ENCODE assay signal across 9 mouse cellular contexts in genomic region chrX:140503905-140504304, GRCm38 (mm10). TPM values are rescaled to one million over a fixed set of nuclear protein-coding genes. Genes with fewer than 3 reads are reported as not detected.
DNase-seq lines count a peak whose midpoint lies in the region; ATAC-seq and TF ChIP-seq lines count a peak whose summit lies in the region.
"Had no signal": no experiment of that assay in that cellular context is flagged by ENCODE, and none has a peak within 500 bp of the region (broad histone marks: within the 10 kb centered on the region; RNA-seq: fewer than 3 reads in every experiment).

No protein-coding gene starts in this region.

- no peaks in the 10 kb centered on the region for H3K36me3 ChIP-seq in ES-Bruce4 (ENCODE audit: control insufficient read depth, insufficient read depth, low read length, poor library complexity, severe bottlenecking)
- H3K36me3 ChIP-seq in kidney, embryonic 16.5 days (ENCODE audit: insufficient read depth, low read length) = no peaks in the 10 kb centered on the region
- H3K36me3 ChIP-seq: heart, embryonic 13.5 days had no signal

- ATAC-seq in kidney, embryonic 16.5 days (ENCODE audit: low FRiP score, low TSS enrichment) = peak; percentile 74; the same call in 1 of the 2 replicates

- TF ChIP-seq POLR2A in ES-Bruce4 (IDR thresholded peaks at IDR 0.05; ENCODE audit: insufficient read depth, low read length) = no peak
- no peak for TF ChIP-seq POLR2A in lung, adult 2 months (IDR thresholded peaks at IDR 0.05; ENCODE audit: borderline replicate concordance, extremely low read depth, low read depth, low read length)

- peak; percentile 91 for DNase-seq in 416B (ENCODE audit: low read depth)
- DNase-seq in cerebellum, adult 11 months = peak; percentile 34
- peak; percentile 42 to 65 for DNase-seq in gastrocnemius, postnatal 36 days
- no peak for DNase-seq in lung, adult 2 months
- peak; percentile 23 to 36 for DNase-seq in right cerebral cortex, postnatal 10 days (ENCODE audit: low spot score in 2 of 2)
- no peak for DNase-seq in frontal cortex, postnatal 10 days (ENCODE audit: low spot score in 2 of 2)

- 35% methylated on average over 7 of the region's 7 CpGs for WGBS in kidney, embryonic 16.5 days
- 16% methylated on average over 7 of the region's 7 CpGs for WGBS in lung, adult 2 months

- H3K9ac ChIP-seq in ES-Bruce4 (ENCODE audit: low read depth, poor library complexity, severe bottlenecking) = no peak overlapping the region
- H3K9ac ChIP-seq in kidney, embryonic 16.5 days (replicated peaks; ENCODE audit: low read length) = no peak overlapping the region
- H3K9ac ChIP-seq: heart, embryonic 13.5 days had no signal

- no peaks in the 10 kb centered on the region for H3K4me1 ChIP-seq in ES-Bruce4 (ENCODE audit: control insufficient read depth, insufficient read depth, low read length)
- no peaks in the 10 kb centered on the region for H3K4me1 ChIP-seq in kidney, embryonic 16.5 days (ENCODE audit: insufficient read depth, low read length)
- H3K4me1 ChIP-seq in lung, adult 2 months (ENCODE audit: control insufficient read depth, insufficient read depth, low read length) = peaks cover 26% of the 10 kb centered on the region

- no peak for TF ChIP-seq EP300 in ES-Bruce4 (IDR thresholded peaks at IDR 0.05; ENCODE audit: insufficient read depth, low read depth, low read length)

- intact Hi-C loops in gastrocnemius, postnatal 36 days (cut with DNase I) = no loop called here

- no peak overlapping the region for H3K27ac ChIP-seq in ES-Bruce4 (ENCODE audit: insufficient read depth, low read length)
- H3K27ac ChIP-seq in kidney, embryonic 16.5 days (ENCODE audit: low read length) = no peak overlapping the region
- H3K27ac ChIP-seq: heart, embryonic 13.5 days had no signal

- peak; percentile 40 for TF ChIP-seq CTCF in ES-Bruce4 (IDR thresholded peaks at IDR 0.05; ENCODE audit: low read depth, low read length)
- peak; percentile 41 for TF ChIP-seq CTCF in lung, adult 2 months (IDR thresholded peaks at IDR 0.05; ENCODE audit: insufficient read depth, low read length)

- no peak overlapping the region for H3K4me3 ChIP-seq in ES-Bruce4 (ENCODE audit: low read depth, low read length)
- no peak overlapping the region for H3K4me3 ChIP-seq in kidney, embryonic 16.5 days (ENCODE audit: low read length)
- no peak overlapping the region for H3K4me3 ChIP-seq in lung, adult 2 months (replicated peaks; ENCODE audit: extremely low read depth, low read depth, low read length)
- H3K4me3 ChIP-seq: heart, embryonic 13.5 days had no signal

- H3K27me3 ChIP-seq in ES-Bruce4 (ENCODE audit: control insufficient read depth, insufficient read depth, low read length, poor library complexity, severe bottlenecking) = no peaks in the 10 kb centered on the region
- peaks cover 17% of the 10 kb centered on the region for H3K27me3 ChIP-seq in kidney, embryonic 16.5 days (ENCODE audit: insufficient read depth, low read length)
- H3K27me3 ChIP-seq: heart, embryonic 13.5 days had no signal

- H3K9me3 ChIP-seq in ES-Bruce4 (replicated peaks; ENCODE audit: control insufficient read depth, insufficient read depth, low read length, poor library complexity, severe bottlenecking) = no peaks in the 10 kb centered on the region
- no peaks in the 10 kb centered on the region for H3K9me3 ChIP-seq in kidney, embryonic 16.5 days (ENCODE audit: low read length)
- H3K9me3 ChIP-seq: heart, embryonic 13.5 days had no signal

- H3K4me2 ChIP-seq in kidney, embryonic 16.5 days (replicated peaks; ENCODE audit: low read depth, low read length) = no peak overlapping the region
- H3K4me2 ChIP-seq: heart, embryonic 13.5 days had no signal

RNA-seq across cellular contexts. Expression of gene Prps1, which starts 47.5 kb away (rescaled TPM):
- polyA plus RNA-seq in ES-Bruce4 (2011; ENCODE audit: insufficient read depth, insufficient read length, low read depth, missing spikeins) = 121 TPM in 2 replicates
- 10 to 100 TPM; 28.9 to 29.8 TPM for total RNA-seq in gastrocnemius, postnatal 36 days (2021)
- polyA plus RNA-seq in kidney, embryonic 16.5 days (2015; fragmentation: Nextera tagmentation; extraction: Ambion mirVana) = 45.3 and 45.8 TPM in 2 replicates
- polyA plus RNA-seq in lung, adult 2 months (2012; rRNA removed) = 5.8 and 10.2 TPM in 2 replicates

Comparison
In these comparisons a context has a peak if more than half of its experiments do, and no peak if none do; other contexts are left out.
1. DNase-seq: peak in 416B (single experiment), cerebellum, adult 11 months (single experiment), gastrocnemius, postnatal 36 days (2 of 2) and right cerebral cortex, postnatal 10 days (2 of 2); none in lung, adult 2 months (single experiment) and frontal cortex, postnatal 10 days (0 of 2).